ENCODE assay signal across 12 mouse cellular contexts in the genomic region with DNA sequence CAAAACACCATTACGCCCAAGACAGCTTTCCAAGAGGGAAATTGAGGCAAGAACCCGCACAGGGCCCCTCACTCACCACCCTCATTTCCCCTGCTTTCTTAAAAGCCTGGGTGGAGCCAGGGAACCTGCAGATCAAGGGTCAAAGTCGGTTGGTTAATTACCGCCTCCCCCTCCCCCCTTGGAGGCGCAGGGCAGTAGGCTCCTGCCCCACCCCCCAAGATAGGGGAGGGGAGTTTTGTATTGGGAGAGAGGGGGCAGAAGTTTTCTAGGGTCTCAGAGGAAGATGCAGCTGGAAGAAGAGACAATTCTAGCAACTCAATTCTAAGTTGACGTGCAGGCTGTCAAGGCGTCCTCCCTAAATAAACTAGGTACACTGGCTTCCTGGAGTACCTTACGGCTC. TPM values are rescaled to one million over a fixed set of nuclear protein-coding genes. Genes with fewer than 3 reads are reported as not detected.
DNase-seq lines count a peak whose midpoint lies in the region; ATAC-seq and TF ChIP-seq lines count a peak whose summit lies in the region.
"Had no signal": no experiment of that assay in that cellular context is flagged by ENCODE, and none has a peak within 500 bp of the region (broad histone marks: within the 10 kb centered on the region; RNA-seq: fewer than 3 reads in every experiment).

No protein-coding gene starts in this region.

- H3K27me3 ChIP-seq in heart, embryonic 15.5 days: peaks cover 98% of the 10 kb centered on the region
- H3K27me3 ChIP-seq in intestine, embryonic 15.5 days (replicated peaks): peaks cover 45% of the 10 kb centered on the region

- H3K27ac ChIP-seq in heart, embryonic 15.5 days: no peak overlapping the region
- H3K27ac ChIP-seq in ES-E14 (ENCODE audit: insufficient read depth, low read depth, low read length, poor library complexity, severe bottlenecking): no peak overlapping the region
- H3K27ac ChIP-seq in intestine, embryonic 15.5 days: peak overlapping the region; percentile 86
- H3K27ac ChIP-seq: liver, embryonic 15.5 days had no signal

- intact Hi-C loops in heart, postnatal 14 days (cut with DNase I): no loop called here

- whole genome bisulfite sequencing in heart, embryonic 15.5 days: 22% methylated on average over 8 of the region's 8 CpGs
- WGBS in intestine, embryonic 15.5 days: 13% methylated on average over 8 of the region's 8 CpGs

- in situ Hi-C loops in ES-E14 (cut with MboI; ENCODE audit: low sequenced_read_pairs in 2 of 2, unreplicated experiment in 2 of 2): no loop called here

- H3K4me3 ChIP-seq in heart, embryonic 15.5 days: peak overlapping the region; percentile 41
- H3K4me3 ChIP-seq in ES-E14 (ENCODE audit: insufficient read depth in 1 of 2, low read depth in 1 of 2, low read length in 2 of 2, poor library complexity in 1 of 2, severe bottlenecking in 1 of 2): peak overlapping the region; percentile 54 to 59; a peak in 2 of 4 replicates
- H3K4me3 ChIP-seq in intestine, embryonic 15.5 days (replicated peaks): peak overlapping the region; percentile 53

- DNase-seq in heart, postnatal 14 days: no peak
- DNase-seq in ES-E14 (ENCODE audit: low read depth, low spot score): no peak
- peak; percentile 53 to 73 for DNase-seq in kidney, postnatal 4 days
- DNase-seq in spleen, postnatal 10 days (ENCODE audit: low spot score in 2 of 2): no peak
- DNase-seq in layer of hippocampus, postnatal 10 days (ENCODE audit: low spot score in 2 of 2): no peak
- DNase-seq: gastrocnemius, postnatal 10 days had no signal

- peaks cover 18% of the 10 kb centered on the region for H3K4me1 ChIP-seq in heart, embryonic 15.5 days (replicated peaks)
- peaks cover 0 to 14% of the 10 kb centered on the region in 2 experiments; a peak in 2 of 4 replicates for H3K4me1 ChIP-seq in ES-E14 (ENCODE audit: control insufficient read depth in 2 of 2, insufficient read depth in 2 of 2, low read length in 2 of 2, poor library complexity in 1 of 2)
- peaks cover 28% of the 10 kb centered on the region for H3K4me1 ChIP-seq in intestine, embryonic 15.5 days (replicated peaks)

- H3K36me3 ChIP-seq in heart, embryonic 15.5 days: no peaks in the 10 kb centered on the region
- H3K36me3 ChIP-seq in ES-E14 (ENCODE audit: control insufficient read depth, insufficient read depth, low read length, poor library complexity, severe bottlenecking): no peaks in the 10 kb centered on the region
- H3K36me3 ChIP-seq in intestine, embryonic 15.5 days: no peaks in the 10 kb centered on the region
- H3K36me3 ChIP-seq: liver, embryonic 15.5 days had no signal

- ATAC-seq in heart, embryonic 15.5 days (replicated peaks; ENCODE audit: insufficient number of reproducible peaks, insufficient read depth, low FRiP score, low read depth): no peak
- peak; percentile 32 for ATAC-seq in intestine, embryonic 15.5 days
- no peak for ATAC-seq in cerebellum, adult (ENCODE audit: insufficient number of reproducible peaks, low FRiP score, low TSS enrichment)

- H3K9me3 ChIP-seq in heart, embryonic 15.5 days (replicated peaks): no peaks in the 10 kb centered on the region
- no peaks in the 10 kb centered on the region for H3K9me3 ChIP-seq in ES-E14 (ENCODE audit: control insufficient read depth, insufficient read depth, low read depth, low read length)
- no peaks in the 10 kb centered on the region for H3K9me3 ChIP-seq in intestine, embryonic 15.5 days
- H3K9me3 ChIP-seq: liver, embryonic 15.5 days had no signal

- H3K4me2 ChIP-seq in heart, embryonic 15.5 days: peak overlapping the region; percentile 65; the same call in 1 of the 2 replicates
- peak overlapping the region; percentile 64 for H3K4me2 ChIP-seq in intestine, embryonic 15.5 days (replicated peaks)

- H3K9ac ChIP-seq in heart, embryonic 15.5 days: no peak overlapping the region
- H3K9ac ChIP-seq in ES-E14 (ENCODE audit: insufficient read depth, low read depth, low read length, poor library complexity, severe bottlenecking): no peak overlapping the region
- H3K9ac ChIP-seq in intestine, embryonic 15.5 days: peak overlapping the region; percentile 57
- H3K9ac ChIP-seq: liver, embryonic 15.5 days had no signal

TF ChIP-seq in ES-E14, 5 proteins besides CTCF, POLR2A, EP300 and RAD21:
- TF ChIP-seq ZC3H11A (IDR thresholded peaks at IDR 0.05; ENCODE audit: borderline replicate concordance, low read depth, low read length): no peak
- no peak for TF ChIP-seq CHD2 (IDR thresholded peaks at IDR 0.05; ENCODE audit: low read depth, low read length)
- no peak for TF ChIP-seq HCFC1 (IDR thresholded peaks at IDR 0.05; ENCODE audit: borderline replicate concordance, insufficient read depth, low read length)
- TF ChIP-seq MAFK (IDR thresholded peaks at IDR 0.05; ENCODE audit: insufficient read depth, low read depth, low read length): no peak
- no peak for TF ChIP-seq ZNF384 (IDR thresholded peaks at IDR 0.05; ENCODE audit: low read depth, low read length)

RNA-seq across cellular contexts. Expression of gene Ovol1, which starts 1.2 kb away (rescaled TPM):
- polyA plus RNA-seq in heart, embryonic 15.5 days (2015; fragmentation: Nextera tagmentation; extraction: Ambion mirVana): 0.25 and 0.87 TPM in 2 replicates
- not detected for total RNA-seq in heart, postnatal 14 days (2021)
- total RNA-seq in ES-E14 (2012; rRNA removed): 0.58 and 1.1 TPM in 2 replicates
- 19.3 TPM in 2 replicates for polyA plus RNA-seq in intestine, embryonic 15.5 days (2015; fragmentation: Nextera tagmentation; extraction: Ambion mirVana)
- not detected for total RNA-seq in layer of hippocampus, postnatal 10 days (2021)
- total RNA-seq: CH12.LX; gastrocnemius, postnatal 10 days; layer of hippocampus, adult 18-20 months had no signal
- polyA plus RNA-seq: liver, embryonic 15.5 days had no signal

RNA-seq across cellular contexts. Expression of gene Ap5b1, which starts 8.6 kb away (rescaled TPM):
- polyA plus RNA-seq in heart, embryonic 15.5 days (2015; fragmentation: Nextera tagmentation; extraction: Ambion mirVana): 2.0 and 4.5 TPM in 2 replicates
- total RNA-seq in heart, postnatal 14 days (2021): 1 to 10 TPM; 2.3 to 3.5 TPM
- 6.4 and 9.5 TPM in 2 replicates for total RNA-seq in ES-E14 (2012; rRNA removed)
- 7.9 and 9.9 TPM in 2 replicates for polyA plus RNA-seq in intestine, embryonic 15.5 days (2015; fragmentation: Nextera tagmentation; extraction: Ambion mirVana)
- total RNA-seq in layer of hippocampus, postnatal 10 days (2021): 1 to 10 TPM; 8.6 to 8.8 TPM

RNA-seq across cellular contexts. Expression of gene Rnaseh2c, which starts 42.4 kb away (rescaled TPM):
- polyA plus RNA-seq in heart, embryonic 15.5 days (2015; fragmentation: Nextera tagmentation; extraction: Ambion mirVana): 89.7 and 96.1 TPM in 2 replicates
- 10 to 100 TPM; 50.8 to 51.8 TPM for total RNA-seq in heart, postnatal 14 days (2021)
- total RNA-seq in ES-E14 (2012; rRNA removed): 87.9 and 99.5 TPM in 2 replicates
- 128 and 149 TPM in 2 replicates for polyA plus RNA-seq in intestine, embryonic 15.5 days (2015; fragmentation: Nextera tagmentation; extraction: Ambion mirVana)
- 10 to 100 TPM; 70.8 to 73.5 TPM for total RNA-seq in layer of hippocampus, postnatal 10 days (2021)

RNA-seq across cellular contexts. Expression of gene Snx32, which starts 48.9 kb away (rescaled TPM):
- 15.8 and 17.6 TPM in 2 replicates for polyA plus RNA-seq in heart, embryonic 15.5 days (2015; fragmentation: Nextera tagmentation; extraction: Ambion mirVana)
- 1 to 10 TPM; 6.6 to 8.5 TPM for total RNA-seq in heart, postnatal 14 days (2021)
- 3.3 and 5.0 TPM in 2 replicates for total RNA-seq in ES-E14 (2012; rRNA removed)
- polyA plus RNA-seq in intestine, embryonic 15.5 days (2015; fragmentation: Nextera tagmentation; extraction: Ambion mirVana): 7.2 and 8.0 TPM in 2 replicates
- total RNA-seq in layer of hippocampus, postnatal 10 days (2021): 10 to 100 TPM; 63.1 to 66.2 TPM

RNA-seq across cellular contexts. Expression of gene Kat5, which starts 50.8 kb away (rescaled TPM):
- polyA plus RNA-seq in heart, embryonic 15.5 days (2015; fragmentation: Nextera tagmentation; extraction: Ambion mirVana): 29.6 and 35.3 TPM in 2 replicates
- 10 to 100 TPM; 28.4 to 30.8 TPM for total RNA-seq in heart, postnatal 14 days (2021)
- total RNA-seq in ES-E14 (2012; rRNA removed): 52.2 and 75.6 TPM in 2 replicates
- polyA plus RNA-seq in intestine, embryonic 15.5 days (2015; fragmentation: Nextera tagmentation; extraction: Ambion mirVana): 44.1 and 47.3 TPM in 2 replicates
- total RNA-seq in layer of hippocampus, postnatal 10 days (2021): 10 to 100 TPM; 69.7 to 87.5 TPM

Comparison
In these comparisons a context has a peak if more than half of its experiments do, and no peak if none do; other contexts are left out.
1. DNase-seq: peak in kidney, postnatal 4 days (2 of 2); none in heart, postnatal 14 days (0 of 2), ES-E14 (single experiment), spleen, postnatal 10 days (0 of 2) and layer of hippocampus, postnatal 10 days (0 of 2).
2. Peak in every context shown above with its lines, with median percentiles within 50 percentile points of each other: H3K4me3 ChIP-seq.